Mouse (Mus musculus): ENCODE data around the gene Fam118b. TPM values are rescaled to one million over a fixed set of nuclear protein-coding genes. Genes with fewer than 3 reads are reported as not detected.

The Fam118b gene
- total RNA-seq, 2 experiments from 2014 or later: 8.7 to 34.1 TPM

GRCm38 (mm10) chr9:35200529-35201060 is 67.0 kb downstream of the Fam118b start:
- peak; percentile 4; the same call in 1 of the 2 replicates for ATAC-seq (replicated peaks; ENCODE audit: low FRiP score, low TSS enrichment, poor library complexity, severe bottlenecking)

GRCm38 (mm10) chr9:35199772-35200471 is 67.7 kb downstream of the Fam118b start, which contains the start of the genes Srpr and Tirap:
Srpr (plus strand) TSS chr9:35200175.
Tirap (minus strand) TSS chr9:35200291.
- ATAC-seq (replicated peaks; ENCODE audit: low FRiP score, low TSS enrichment, poor library complexity, severe bottlenecking): peak; percentile 92

GRCm38 (mm10) chr9:35198945-35199771 is 68.4 kb downstream of the Fam118b start:
- peak; percentile 19; the same call in 1 of the 2 replicates for ATAC-seq (replicated peaks; ENCODE audit: low FRiP score, low TSS enrichment, poor library complexity, severe bottlenecking)

- ATAC-seq (replicated peaks; ENCODE audit: low FRiP score, low TSS enrichment, poor library complexity, severe bottlenecking): no peak
Observed at GRCm38 (mm10) chr9:35198351-35198750, 69.3 kb downstream of the Fam118b start.

- ATAC-seq (replicated peaks; ENCODE audit: low FRiP score, low TSS enrichment, poor library complexity, severe bottlenecking): no peak
Observed at GRCm38 (mm10) chr9:35197625-35198024, 70.0 kb downstream of the Fam118b start.

- no peak for ATAC-seq (replicated peaks; ENCODE audit: low FRiP score, low TSS enrichment, poor library complexity, severe bottlenecking)
Observed at GRCm38 (mm10) chr9:35194048-35194447, 73.6 kb downstream of the Fam118b start.

- no peak for ATAC-seq (replicated peaks; ENCODE audit: low FRiP score, low TSS enrichment, poor library complexity, severe bottlenecking)
Observed at GRCm38 (mm10) chr9:35192983-35193542, 74.5 kb downstream of the Fam118b start.

GRCm38 (mm10) chr9:35188700-35189099 is 78.9 kb downstream of the Fam118b start:
- 0 out of 2 replicates have a peak, but pooled peaks have one; percentile 23 for ATAC-seq (replicated peaks; ENCODE audit: low FRiP score, low TSS enrichment, poor library complexity, severe bottlenecking)

GRCm38 (mm10) chr9:35187351-35187903 is 80.2 kb downstream of the Fam118b start:
- ATAC-seq (replicated peaks; ENCODE audit: low FRiP score, low TSS enrichment, poor library complexity, severe bottlenecking): no peak

- ATAC-seq (replicated peaks; ENCODE audit: low FRiP score, low TSS enrichment, poor library complexity, severe bottlenecking): no peak
Observed at GRCm38 (mm10) chr9:35186430-35186829, 81.2 kb downstream of the Fam118b start.

GRCm38 (mm10) chr9:35183359-35183758 is 84.2 kb downstream of the Fam118b start:
- no peak for ATAC-seq (replicated peaks; ENCODE audit: low FRiP score, low TSS enrichment, poor library complexity, severe bottlenecking)

- no peak for ATAC-seq (replicated peaks; ENCODE audit: low FRiP score, low TSS enrichment, poor library complexity, severe bottlenecking)
Observed at GRCm38 (mm10) chr9:35182832-35183231, 84.8 kb downstream of the Fam118b start.

- 0 out of 2 replicates have a peak, but pooled peaks have one; percentile 3 for ATAC-seq (replicated peaks; ENCODE audit: low FRiP score, low TSS enrichment, poor library complexity, severe bottlenecking)
Observed at GRCm38 (mm10) chr9:35176124-35176659, 91.4 kb downstream of the Fam118b start.

- peak; percentile 97 for ATAC-seq (replicated peaks; ENCODE audit: low FRiP score, low TSS enrichment, poor library complexity, severe bottlenecking)
Observed at GRCm38 (mm10) chr9:35175251-35176123, 92.1 kb downstream of the Fam118b start, which contains the start of gene Dcps. Dcps (minus strand) TSS chr9:35176061.

- ATAC-seq (replicated peaks; ENCODE audit: low FRiP score, low TSS enrichment, poor library complexity, severe bottlenecking): no peak
Observed at GRCm38 (mm10) chr9:35173331-35173730, 94.3 kb downstream of the Fam118b start.

- no peak for ATAC-seq (replicated peaks; ENCODE audit: low FRiP score, low TSS enrichment, poor library complexity, severe bottlenecking)
Observed at GRCm38 (mm10) chr9:35170071-35170470, 97.5 kb downstream of the Fam118b start.
